Mouse (Mus musculus) forebrain, embryonic 16.5 days (tissue): ENCODE measurements at regions not wholly inside any gene's neighbourhood (a gene's known extent, or its start where the extent isn't known, plus 50 kb on each side); places are given as distances from the start of the nearest gene placed in this dataset.

Experiments
- ATAC-seq: fragments of 200-750 bp; cut with Nextera tagmentation; 2 replicates; pipeline ENCODE4 v1.8.0; 2017; ENCODE audit warnings: mild to moderate bottlenecking, moderate library complexity
- H3K27ac ChIP-seq: fragments of 300-500 bp; sonication (generic); 2 replicates; pipeline ENCODE4 v1.5.1; 2014; ENCODE audit warnings: low read length, control low read depth
- H3K27me3 ChIP-seq: fragments of 300-500 bp; sonication (generic); replicated peaks from 2 replicates; pipeline ENCODE4 v1.6.1; 2014; ENCODE audit warnings: low read length; ENCODE audit not compliant: control insufficient read depth, insufficient read depth
- H3K36me3 ChIP-seq: fragments of 300-500 bp; sonication (generic); 2 replicates; pipeline ENCODE4 v1.6.1; 2014; ENCODE audit not compliant: control insufficient read depth, insufficient read depth
- H3K4me1 ChIP-seq: fragments of 300-500 bp; sonication (generic); replicated peaks from 2 replicates; pipeline ENCODE4 v1.6.1; 2014; ENCODE audit warnings: low read length; ENCODE audit not compliant: control insufficient read depth, insufficient read depth
- H3K4me2 ChIP-seq: fragments of 300-500 bp; sonication (generic); 2 replicates; pipeline ENCODE4 v1.6.1; 2014; ENCODE audit warnings: mild to moderate bottlenecking, low read length, control low read depth
- H3K4me3 ChIP-seq: fragments of 300-500 bp; sonication (generic); replicated peaks from 2 replicates; pipeline ENCODE4 v1.5.1; 2014; ENCODE audit warnings: mild to moderate bottlenecking, low read length, control low read depth
- H3K9ac ChIP-seq: fragments of 300-500 bp; sonication (generic); replicated peaks from 2 replicates; pipeline ENCODE4 v1.6.1; 2014; ENCODE audit warnings: low read depth, low read length, control low read depth
- H3K9me3 ChIP-seq: fragments of 300-500 bp; sonication (generic); 2 replicates; pipeline ENCODE4 v1.6.1; 2016; ENCODE audit warnings: low read length; ENCODE audit not compliant: control insufficient read depth
- WGBS: fragments of 180-500 bp; shearing (Covaris S2); extraction: QIAGEN DNeasy Blood & Tissue Kit; methylation state at CpG from one replicate; pipeline ENCODE4 v1.1.7; 2014; 5-methylcytosine and 5-hydroxymethylcytosine counted together

DNA sequence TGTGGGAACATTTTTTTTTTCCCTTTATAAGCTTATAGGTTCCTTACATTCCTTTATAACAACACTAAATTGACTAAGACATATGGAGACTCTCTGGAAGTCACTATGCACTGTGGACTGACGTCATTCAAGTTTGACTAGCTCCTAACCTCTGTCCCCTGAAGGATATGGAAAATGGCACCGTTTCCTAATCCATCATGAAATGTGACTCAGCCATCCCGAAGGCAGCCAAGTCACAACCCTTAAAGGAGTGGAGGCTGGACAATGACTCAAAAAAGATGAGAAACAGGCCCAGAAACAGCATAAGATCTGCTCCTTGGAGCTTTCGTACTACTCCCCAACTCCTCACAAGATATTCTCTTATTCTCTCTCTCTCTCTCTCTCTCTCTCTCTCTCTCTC, 253.5 kb downstream of the Hhipl2 start:
- 89% methylated on average over 4 of the region's 4 CpGs for WGBS
- Histone ChIP-seq H3K9me3 (peaks cover 2% of the 10 kb centered on the region; the same call in 1 of the 2 replicates), H3K4me1 (peaks cover 2% of the 10 kb centered on the region; the same call in 1 of the 2 replicates), H3K4me3 (no peak overlapping the region), H3K27ac (no peak overlapping the region), H3K36me3 (no peaks in the 10 kb centered on the region), H3K4me2 (no peak overlapping the region), H3K27me3 (no peaks in the 10 kb centered on the region), H3K9ac (no peak overlapping the region)
- no peak for ATAC-seq

DNA sequence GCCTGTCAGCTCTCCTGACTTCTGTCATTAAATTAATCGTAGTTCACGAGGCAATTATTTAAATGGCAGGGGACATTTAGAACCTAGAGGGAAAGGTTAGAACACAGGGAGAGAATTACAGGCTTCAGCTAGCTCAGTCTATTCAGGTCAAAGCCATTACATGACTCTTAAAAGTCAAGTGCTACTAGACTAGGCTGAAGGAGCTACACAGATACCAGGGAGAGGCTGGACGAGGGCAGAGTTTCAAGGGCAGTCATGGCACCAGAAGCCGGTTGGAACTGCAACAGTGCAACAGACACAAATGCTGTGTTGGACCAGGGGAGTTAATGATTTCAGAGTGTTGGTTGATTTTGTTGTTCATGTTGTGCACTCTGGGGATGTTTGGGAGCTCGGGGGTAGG, 254.5 kb downstream of the Hhipl2 start:
- H3K4me2 ChIP-seq, result no peak overlapping the region
- WGBS, result 85% methylated on average over 5 of the region's 5 CpGs
- no peak overlapping the region for H3K9ac ChIP-seq
- H3K27ac ChIP-seq, result no peak overlapping the region
- H3K27me3 ChIP-seq, result no peaks in the 10 kb centered on the region
- no peak overlapping the region for H3K4me3 ChIP-seq
- peaks cover 2% of the 10 kb centered on the region; the same call in 1 of the 2 replicates for H3K4me1 ChIP-seq
- H3K9me3 ChIP-seq, result no peaks in the 10 kb centered on the region
- H3K36me3 ChIP-seq, result no peaks in the 10 kb centered on the region
- no peak for ATAC-seq

DNA sequence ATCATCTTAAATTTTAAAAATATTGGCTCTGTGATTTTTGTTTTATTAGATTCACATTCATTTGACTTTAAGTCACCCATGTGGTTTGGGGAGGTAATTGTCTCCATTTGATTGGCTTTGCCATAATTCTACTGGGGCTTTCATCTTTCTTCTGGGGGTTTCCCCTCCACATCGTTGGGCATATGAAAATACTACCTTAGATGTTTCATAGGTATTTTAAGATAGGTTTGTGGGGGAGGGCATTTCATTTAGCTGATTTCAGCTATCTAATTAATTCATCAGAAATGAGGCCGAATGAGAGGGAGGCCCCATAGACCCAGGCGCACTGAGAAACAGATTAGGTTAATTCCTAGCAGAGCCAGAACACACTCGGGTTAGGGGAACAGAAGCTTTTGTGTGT, 259.6 kb downstream of the Hhipl2 start:
- Histone ChIP-seq H3K4me2 (no peak overlapping the region), H3K9me3 (no peaks in the 10 kb centered on the region), H3K9ac (no peak overlapping the region), H3K27me3 (no peaks in the 10 kb centered on the region), H3K36me3 (no peaks in the 10 kb centered on the region), H3K27ac (no peak overlapping the region), H3K4me1 (0 out of 2 replicates have a peak, but pooled peaks cover 2% of the 10 kb centered on the region), H3K4me3 (no peak overlapping the region)
- ATAC-seq, result no peak
- WGBS, result 87% methylated on average over 4 of the region's 4 CpGs

DNA sequence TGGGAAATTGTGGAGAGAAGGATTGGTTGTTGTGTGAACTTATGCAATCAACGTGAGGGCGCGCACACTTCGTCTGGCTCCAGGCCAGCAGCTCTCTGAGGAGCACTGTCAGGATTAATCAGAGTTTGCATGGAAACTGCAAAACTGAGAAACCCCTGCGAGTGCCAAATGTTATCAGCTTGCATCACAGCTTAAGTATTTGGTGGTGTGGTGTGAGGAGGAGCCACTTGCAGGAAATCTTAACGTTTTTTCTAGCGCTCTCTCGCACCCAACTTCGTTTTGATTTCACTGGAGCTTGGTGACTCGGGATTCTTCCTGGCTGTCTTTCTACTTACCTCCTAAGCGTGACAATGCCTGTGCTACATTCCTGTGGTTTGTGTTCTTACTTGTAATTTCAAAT, 261.9 kb downstream of the Hhipl2 start:
- Histone ChIP-seq H3K9me3 (no peaks in the 10 kb centered on the region), H3K4me3 (no peak overlapping the region), H3K4me2 (no peak overlapping the region), H3K4me1 (0 out of 2 replicates have a peak, but pooled peaks cover 2% of the 10 kb centered on the region), H3K27me3 (no peaks in the 10 kb centered on the region), H3K36me3 (no peaks in the 10 kb centered on the region), H3K27ac (no peak overlapping the region), H3K9ac (no peak overlapping the region)
- peak; percentile 65 for ATAC-seq
- WGBS, result 58% methylated on average over 11 of the region's 11 CpGs

- Histone ChIP-seq H3K4me2 (no peak overlapping the region), H3K9ac (no peak overlapping the region), H3K27ac (no peak overlapping the region), H3K27me3 (no peaks in the 10 kb centered on the region), H3K36me3 (no peaks in the 10 kb centered on the region), H3K9me3 (no peaks in the 10 kb centered on the region), H3K4me1 (no peaks in the 10 kb centered on the region), H3K4me3 (no peak overlapping the region)
- WGBS, result 93% methylated on average over 5 of the region's 5 CpGs
- no peak for ATAC-seq
These were observed 268.0 kb downstream of the Hhipl2 start for GRCm38 (mm10) chr1:183686056-183686455.

DNA sequence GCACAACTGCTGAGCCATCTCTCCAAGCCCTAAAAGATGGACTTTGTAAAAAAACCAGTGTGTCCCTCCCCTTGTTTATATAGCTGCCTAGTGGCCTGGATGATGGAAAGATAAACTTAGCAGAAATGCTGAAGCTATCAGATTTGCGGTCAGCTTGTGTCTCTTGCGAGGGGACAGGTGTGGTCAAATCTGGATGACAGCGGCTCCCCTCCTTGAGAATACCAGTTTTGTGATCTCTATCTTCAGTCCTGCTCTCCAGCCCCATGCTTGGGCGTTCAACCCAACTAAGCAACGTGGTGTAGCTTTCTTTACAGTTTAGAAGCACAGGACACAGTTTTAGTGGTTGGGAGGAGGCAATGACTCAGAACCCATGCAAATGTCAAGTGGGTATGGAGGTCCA, 274.7 kb downstream of the Hhipl2 start:
- ATAC-seq, result no peak
- no peaks in the 10 kb centered on the region for H3K4me1 ChIP-seq
- WGBS, result 88% methylated on average over 5 of the region's 5 CpGs
- H3K9ac ChIP-seq, result no peak overlapping the region
- no peaks in the 10 kb centered on the region for H3K36me3 ChIP-seq
- no peak overlapping the region for H3K27ac ChIP-seq
- H3K4me2 ChIP-seq, result no peak overlapping the region
- H3K27me3 ChIP-seq, result no peaks in the 10 kb centered on the region
- H3K4me3 ChIP-seq, result no peak overlapping the region
- no peaks in the 10 kb centered on the region for H3K9me3 ChIP-seq

GRCm38 (mm10) chr1:183699284-183699683, 281.3 kb downstream of the Hhipl2 start:
- 81% methylated on average over 11 of the region's 11 CpGs for WGBS
- no peaks in the 10 kb centered on the region for H3K4me1 ChIP-seq
- ATAC-seq, result no peak
- H3K9ac ChIP-seq, result no peak overlapping the region
- no peak overlapping the region for H3K4me3 ChIP-seq
- H3K27me3 ChIP-seq, result no peaks in the 10 kb centered on the region
- H3K9me3 ChIP-seq, result no peaks in the 10 kb centered on the region
- no peak overlapping the region for H3K4me2 ChIP-seq
- no peak overlapping the region for H3K27ac ChIP-seq
- no peaks in the 10 kb centered on the region for H3K36me3 ChIP-seq

- ATAC-seq, result no peak
- Histone ChIP-seq H3K9me3 (no peaks in the 10 kb centered on the region), H3K9ac (no peak overlapping the region), H3K27me3 (no peaks in the 10 kb centered on the region), H3K4me2 (no peak overlapping the region), H3K36me3 (no peaks in the 10 kb centered on the region), H3K27ac (no peak overlapping the region), H3K4me1 (no peaks in the 10 kb centered on the region), H3K4me3 (no peak overlapping the region)
- whole genome bisulfite sequencing, result 95% methylated on average over 2 of the region's 2 CpGs
These were observed 284.9 kb downstream of the Hhipl2 start for GRCm38 (mm10) chr1:183702888-183703287.

- Histone ChIP-seq H3K4me3 (no peak overlapping the region), H3K9ac (no peak overlapping the region), H3K27me3 (no peaks in the 10 kb centered on the region), H3K4me1 (no peaks in the 10 kb centered on the region), H3K27ac (no peak overlapping the region), H3K4me2 (no peak overlapping the region), H3K9me3 (no peaks in the 10 kb centered on the region), H3K36me3 (no peaks in the 10 kb centered on the region)
- ATAC-seq, result no peak
- 78% methylated on average over 1 of the region's 1 CpGs for WGBS
These were observed 294.9 kb downstream of the Hhipl2 start for GRCm38 (mm10) chr1:183712895-183713294.

DNA sequence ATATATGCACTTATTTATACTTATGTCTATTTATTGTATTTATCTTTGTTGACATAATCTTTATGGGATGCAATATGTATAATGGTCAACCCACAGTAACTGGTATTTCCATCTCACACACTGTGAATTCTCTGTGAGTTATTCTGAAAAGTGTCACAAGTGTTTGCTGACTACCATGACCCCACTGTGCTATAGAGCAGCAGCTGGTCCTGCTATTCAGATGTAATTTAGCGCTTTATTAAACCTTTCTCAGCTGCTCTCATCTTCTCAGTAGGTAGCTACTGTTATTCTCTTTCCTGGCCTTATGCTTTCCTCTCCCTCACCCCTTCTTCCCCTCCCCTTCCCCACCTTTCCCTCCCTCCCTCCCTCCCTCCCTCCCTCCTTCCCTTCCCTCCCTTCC, 296.0 kb upstream of the Dusp10 start:
- H3K4me3 ChIP-seq, result no peak overlapping the region
- no peak overlapping the region for H3K4me2 ChIP-seq
- no peak overlapping the region for H3K27ac ChIP-seq
- H3K9me3 ChIP-seq, result no peaks in the 10 kb centered on the region
- ATAC-seq, result no peak
- 74% methylated on average over 1 of the region's 1 CpGs for WGBS
- no peaks in the 10 kb centered on the region for H3K27me3 ChIP-seq
- no peak overlapping the region for H3K9ac ChIP-seq
- no peaks in the 10 kb centered on the region for H3K36me3 ChIP-seq
- H3K4me1 ChIP-seq, result no peaks in the 10 kb centered on the region
